Mouse (Mus musculus): ENCODE results near the gene Ssbp3.

Ssbp3 gene

DNA sequence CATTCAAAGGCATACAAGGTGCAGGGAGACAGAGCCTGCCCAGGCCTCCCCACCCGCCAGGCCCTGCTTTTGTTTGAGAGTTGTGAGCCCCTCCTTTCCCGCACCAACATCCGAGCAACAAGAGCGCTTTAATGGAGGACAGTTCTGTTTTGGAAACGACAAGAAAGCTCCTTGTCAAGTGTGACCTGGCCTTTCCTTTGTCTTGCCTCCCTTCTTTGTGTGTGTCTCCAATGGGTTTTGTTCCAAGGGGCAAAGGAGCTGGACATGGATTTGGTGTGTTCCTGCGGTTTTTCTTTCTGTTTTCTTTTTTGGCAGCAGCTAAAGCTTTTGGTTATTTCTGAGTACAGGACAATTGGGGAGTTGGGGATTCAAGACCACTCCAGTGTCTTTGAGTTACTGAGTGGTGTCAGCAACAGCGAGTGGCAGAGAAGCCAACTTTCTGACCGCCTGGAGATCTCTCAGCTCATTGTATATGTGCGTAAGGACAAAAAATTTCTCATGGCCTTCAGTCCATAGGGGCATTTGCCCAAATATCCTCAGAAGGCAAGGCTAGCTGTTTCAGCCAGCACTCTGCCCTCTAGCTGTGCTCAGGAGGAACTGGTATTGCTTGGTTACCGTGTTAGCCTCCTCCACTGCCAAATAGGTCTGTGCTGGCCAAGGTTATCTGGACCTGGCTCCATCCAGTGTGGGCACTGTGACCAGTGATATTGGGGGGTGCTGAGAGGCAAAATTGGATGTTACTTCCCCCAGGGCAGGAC is 78.9 kb downstream of the Ssbp3 start:
- DNase-seq = peak; percentile 22

- DNase-seq = no peak
Measured at GRCm38 (mm10) chr4:106993053-106993452, 82.6 kb downstream of the Ssbp3 start.

DNA sequence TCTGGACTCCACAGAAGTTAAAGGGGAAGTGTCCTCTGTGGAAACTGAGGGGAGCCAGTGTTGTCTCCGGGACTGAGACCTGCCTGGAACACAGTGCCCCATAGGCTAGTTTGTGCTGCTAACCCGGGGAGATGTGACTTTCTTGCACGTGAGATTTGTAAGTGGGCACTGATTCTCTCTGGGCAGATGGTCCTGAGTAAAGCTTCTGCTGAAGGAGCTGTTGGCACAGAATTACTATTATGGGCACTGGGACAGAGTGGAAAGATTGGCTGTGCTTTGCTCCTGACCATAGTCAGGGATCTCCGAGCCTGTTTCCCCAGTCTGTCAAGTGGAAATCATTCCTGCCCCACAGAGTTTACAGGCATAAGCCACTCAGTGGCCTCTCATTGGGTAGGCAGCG is 83.8 kb downstream of the Ssbp3 start:
- no peak for DNase-seq

DNA sequence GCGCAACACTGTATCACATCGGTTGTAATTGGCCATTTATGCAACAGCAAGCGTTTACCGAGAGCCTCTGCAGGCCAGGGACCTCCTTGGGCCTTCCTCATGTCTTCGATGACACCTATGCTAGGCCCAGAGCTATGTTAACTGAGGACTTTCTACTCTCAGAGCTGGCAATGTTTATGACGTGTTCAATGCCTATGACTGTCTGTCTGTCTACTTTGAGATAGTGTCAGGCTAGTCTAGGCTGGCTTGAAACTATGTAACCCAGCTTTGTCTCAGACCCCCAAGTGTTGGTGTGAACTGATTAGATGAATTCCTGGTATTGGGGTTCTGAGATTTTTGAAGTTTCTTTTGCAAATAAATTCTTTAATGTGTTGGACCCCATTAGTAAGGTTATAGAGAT is 84.6 kb downstream of the Ssbp3 start:
- DNase-seq = no peak

DNA sequence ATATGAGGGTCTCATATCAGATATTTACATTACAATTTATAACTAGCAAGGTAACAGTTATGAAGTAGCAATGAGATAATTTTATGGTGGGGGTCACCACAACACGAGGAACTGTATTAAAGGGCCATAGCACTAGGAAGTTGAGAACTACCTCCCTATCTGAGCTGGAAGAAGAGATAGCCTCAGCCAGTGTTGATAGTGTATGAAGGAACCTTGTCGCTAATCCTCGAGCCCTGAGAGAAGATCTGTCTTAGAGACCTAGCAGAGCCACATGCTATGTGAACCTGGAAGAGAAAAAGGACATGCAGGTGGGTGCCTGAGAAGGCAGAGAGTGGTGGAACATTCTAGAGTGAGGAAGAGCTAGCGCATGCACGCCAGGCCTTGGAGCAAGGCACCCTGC is 85.0 kb downstream of the Ssbp3 start:
- DNase-seq = no peak

- peak; percentile 59 for DNase-seq
Measured at GRCm38 (mm10) chr4:106996305-106997076, 86.0 kb downstream of the Ssbp3 start.

DNA sequence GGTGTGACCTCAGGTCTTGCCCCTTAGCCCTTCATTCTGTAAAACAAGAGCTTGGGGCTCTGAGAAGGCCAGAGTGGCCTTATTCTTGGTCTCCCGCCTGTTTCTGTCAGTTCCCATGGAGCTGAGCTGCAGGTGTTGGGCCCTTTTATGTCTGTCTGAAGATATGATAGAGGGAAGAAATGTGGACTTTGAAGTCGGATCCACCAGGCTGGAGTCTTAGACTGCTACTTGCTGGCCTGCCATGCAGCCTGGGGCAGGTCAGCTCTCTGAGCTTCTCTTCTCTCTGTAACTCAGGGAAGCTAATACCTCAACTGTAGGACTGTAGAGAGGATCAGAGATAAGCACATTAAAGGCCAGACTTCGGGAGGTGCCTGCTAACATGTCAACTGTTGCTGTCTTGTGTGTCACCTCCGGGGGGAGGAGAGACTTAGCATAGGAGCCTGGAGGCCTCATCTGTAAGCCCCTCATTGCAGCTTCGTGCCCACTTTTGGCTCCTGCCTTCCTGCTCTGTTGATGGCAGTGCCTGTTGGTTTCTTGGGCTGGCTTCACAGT is 90.8 kb downstream of the Ssbp3 start:
- DNase-seq = no peak

DNA sequence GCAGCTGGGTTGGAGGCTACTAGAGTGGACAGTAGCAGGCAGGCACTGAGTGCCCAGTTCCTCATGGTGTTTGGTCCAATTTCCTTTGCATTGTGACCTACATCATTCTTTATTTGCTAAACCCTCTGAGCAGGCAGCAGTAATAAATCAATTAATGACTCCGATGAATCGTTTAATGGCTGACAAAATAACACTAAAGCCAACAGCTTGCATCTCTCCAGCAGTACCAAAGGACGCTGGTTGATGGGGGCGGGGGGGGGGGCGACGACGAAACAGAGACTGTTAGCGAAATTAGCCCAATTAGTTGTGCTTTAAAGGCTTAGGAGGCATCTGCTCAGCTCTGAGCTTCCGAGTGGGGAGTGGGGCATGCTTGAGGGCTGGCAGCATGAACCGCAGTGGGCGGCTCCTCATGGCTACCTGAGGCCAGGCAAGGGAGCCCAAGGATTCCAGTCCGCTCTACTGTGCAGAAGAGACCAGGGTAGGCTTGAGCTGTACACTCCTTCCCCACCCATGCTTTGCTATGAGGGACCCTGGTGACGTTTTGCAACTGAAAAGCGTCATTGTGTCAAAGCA is 91.5 kb downstream of the Ssbp3 start:
- DNase-seq = no peak

DNA sequence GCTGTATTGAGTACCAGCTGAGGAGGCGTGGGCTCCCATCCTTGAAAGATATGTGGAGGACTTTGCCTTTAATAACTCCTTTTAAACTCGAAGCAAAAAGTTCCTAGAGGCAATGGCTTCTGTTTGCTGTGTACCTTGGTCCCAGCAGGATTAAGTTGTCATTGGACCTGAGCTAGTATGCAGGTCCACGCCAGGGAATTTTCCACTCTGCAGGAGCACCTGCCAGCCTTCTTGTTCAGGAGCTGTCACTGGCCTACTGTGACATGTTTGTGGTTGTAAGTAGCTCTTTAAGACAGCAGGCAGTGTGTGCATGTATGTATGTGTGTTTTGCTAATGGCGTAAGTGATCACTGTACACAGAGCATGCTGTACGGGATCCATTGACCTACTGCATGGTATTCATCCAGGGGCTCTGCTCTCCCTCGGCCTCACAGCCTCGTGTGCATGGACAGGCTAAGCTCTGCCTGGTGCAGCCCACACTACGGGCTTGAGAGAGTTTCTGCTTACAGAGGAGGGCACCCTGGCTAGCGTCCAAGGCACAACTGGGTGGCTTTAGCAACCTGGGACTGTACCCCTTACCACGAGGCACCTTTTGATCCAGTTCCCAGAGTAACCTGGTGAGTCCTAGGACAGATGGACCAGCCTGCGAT is 92.1 kb downstream of the Ssbp3 start:
- no peak for DNase-seq

DNA sequence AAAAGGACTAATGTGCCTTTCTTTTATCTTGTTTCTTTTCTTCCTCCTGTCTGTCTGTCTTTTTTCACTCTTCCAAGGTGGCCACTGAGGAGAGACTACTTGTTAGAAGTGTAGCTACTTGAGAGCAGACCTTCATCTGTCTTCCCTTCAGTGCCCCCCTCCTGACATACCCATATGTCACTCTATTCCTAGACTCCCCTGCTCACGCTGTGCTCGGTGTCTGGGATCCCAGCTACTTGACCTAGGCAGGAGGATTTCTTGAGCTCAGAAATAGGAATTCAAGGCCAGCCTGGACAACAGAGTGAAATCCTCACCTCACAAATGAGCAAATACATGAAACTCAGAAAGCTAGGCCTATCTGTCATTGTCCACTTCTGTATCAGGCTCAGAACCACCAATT is 92.7 kb downstream of the Ssbp3 start:
- DNase-seq = no peak

- DNase-seq = no peak
Measured at GRCm38 (mm10) chr4:107003786-107004185, 93.3 kb downstream of the Ssbp3 start.

- no peak for DNase-seq
Measured at GRCm38 (mm10) chr4:107004346-107004745, 93.8 kb downstream of the Ssbp3 start.

- no peak for DNase-seq
Measured at GRCm38 (mm10) chr4:107005166-107005565, 94.7 kb downstream of the Ssbp3 start.

DNA sequence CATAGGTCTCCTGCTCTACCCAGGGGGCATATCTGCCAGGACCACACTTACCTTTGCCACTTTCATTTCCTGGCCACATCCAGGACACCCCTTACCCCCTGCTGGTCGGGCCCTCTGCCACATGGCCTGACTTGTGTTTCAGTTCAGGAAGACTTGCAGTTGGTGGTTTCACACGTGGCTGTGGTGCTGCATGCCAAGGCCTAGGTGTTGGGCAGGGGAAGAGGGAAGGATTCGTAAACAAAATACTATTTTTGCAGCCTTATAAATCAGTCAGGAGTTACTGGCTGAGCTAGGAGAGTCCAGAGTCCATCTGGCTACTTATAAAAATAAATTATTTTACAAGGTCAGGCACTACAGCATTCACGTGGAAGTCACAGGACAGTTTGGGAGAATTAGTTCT is 95.7 kb downstream of the Ssbp3 start:
- DNase-seq = no peak

DNA sequence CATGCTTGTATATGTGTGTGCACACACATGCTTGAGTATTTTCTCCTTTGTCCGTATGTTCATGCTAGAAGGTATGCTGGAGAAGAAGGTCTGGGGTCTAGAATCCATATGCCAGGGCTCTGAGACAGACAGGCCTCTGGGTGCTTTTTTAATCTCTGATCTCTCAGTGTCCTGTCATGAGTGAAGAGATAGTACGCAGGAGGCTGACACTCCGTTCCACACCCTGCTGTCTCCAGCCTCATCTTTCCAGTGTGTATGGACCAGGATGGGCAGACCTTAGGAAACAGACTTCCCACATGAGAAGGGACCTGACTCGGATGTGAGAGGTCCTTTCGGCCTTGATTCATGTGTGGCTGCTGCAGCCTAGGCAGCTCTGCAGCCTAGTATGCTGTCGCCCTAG is 96.3 kb downstream of the Ssbp3 start:
- no peak for DNase-seq

- DNase-seq = no peak
Measured at GRCm38 (mm10) chr4:107007359-107007758, 96.9 kb downstream of the Ssbp3 start.

DNA sequence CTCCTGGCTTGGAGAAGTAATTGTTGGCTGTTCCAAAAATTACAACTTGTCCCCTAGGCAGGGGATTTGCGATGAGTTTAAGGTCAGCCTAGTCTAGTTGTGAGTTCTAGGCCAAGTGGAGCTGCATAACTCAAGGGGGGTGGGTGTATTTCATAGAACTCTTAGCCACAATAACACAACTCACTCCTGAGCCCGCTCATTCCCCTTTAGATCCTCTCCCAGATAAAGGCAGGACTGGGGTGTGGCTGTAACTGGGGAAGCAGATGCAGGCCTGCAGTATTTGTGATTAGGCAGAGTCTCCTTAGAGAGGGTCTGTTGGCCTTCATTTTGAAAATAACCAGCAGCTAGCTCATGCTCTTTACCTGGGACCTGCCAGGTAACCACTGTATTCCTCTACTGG is 97.7 kb downstream of the Ssbp3 start:
- no peak for DNase-seq

- no peak for DNase-seq
Measured at GRCm38 (mm10) chr4:107009548-107009947, 99.0 kb downstream of the Ssbp3 start.

GRCm38 (mm10) chr4:107011325-107012004 is 101.0 kb downstream of the Ssbp3 start:
- DNase-seq = no peak

DNA sequence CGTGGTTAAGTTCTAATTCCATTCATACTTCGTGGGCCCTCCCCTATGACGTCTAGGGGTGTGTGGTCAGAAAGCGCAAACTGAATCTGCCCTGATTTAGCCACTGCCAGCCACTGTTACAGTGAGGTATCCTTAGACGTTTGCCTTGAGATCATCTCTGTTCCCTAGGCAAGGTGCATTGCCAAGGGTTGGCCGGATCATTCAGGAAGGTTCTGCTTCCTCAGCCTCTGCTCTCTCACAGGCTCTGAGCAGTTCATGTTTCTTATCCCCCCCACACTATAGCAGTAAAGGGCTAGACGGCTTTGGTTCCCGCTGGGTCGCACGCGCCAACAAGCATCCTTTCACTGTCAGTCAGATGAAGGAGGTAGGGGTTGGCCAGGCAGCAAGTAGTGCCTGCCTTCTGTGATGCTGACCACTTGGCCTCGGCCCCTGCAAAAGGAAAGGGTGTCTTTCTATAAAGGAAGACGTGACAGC is 101.5 kb downstream of the Ssbp3 start:
- DNase-seq = peak; percentile 32

GRCm38 (mm10) chr4:107012574-107012973 is 102.1 kb downstream of the Ssbp3 start:
- no peak for DNase-seq

DNA sequence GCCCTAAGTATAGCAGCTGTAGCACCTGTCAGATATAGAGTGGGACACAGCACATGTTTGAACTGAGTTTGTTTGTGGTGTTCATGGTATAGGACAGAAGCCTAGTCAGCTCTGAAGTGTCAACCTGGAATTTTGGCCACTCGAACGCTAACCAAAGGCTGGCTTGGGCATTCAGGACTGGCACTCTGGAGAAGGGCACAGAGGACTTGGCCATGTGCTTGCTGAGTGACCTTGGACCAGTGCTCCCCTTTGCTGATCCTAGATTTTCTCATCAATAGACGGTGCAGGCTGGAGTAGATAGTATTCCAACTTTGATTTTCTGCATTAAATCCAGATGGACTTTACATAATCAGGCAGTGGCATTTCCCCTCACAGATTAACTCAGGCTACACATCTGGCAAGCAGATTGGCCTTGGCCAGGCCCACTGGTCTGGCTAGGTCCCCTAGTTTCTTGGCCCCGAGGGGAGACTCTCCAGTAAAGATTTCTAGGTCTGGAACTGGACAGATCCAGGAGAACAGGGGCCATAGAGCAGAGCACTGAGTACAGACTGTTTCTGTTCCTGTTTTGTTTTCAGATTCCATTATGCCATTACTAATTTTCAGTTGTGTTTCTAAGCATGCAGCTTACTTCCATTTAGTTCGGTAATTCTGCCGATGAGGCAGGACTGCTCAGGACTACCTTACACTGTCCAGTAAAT is 102.8 kb downstream of the Ssbp3 start:
- DNase-seq = no peak

Measured in lung, postnatal 10 days (tissue).